Mouse (Mus musculus) embryonic fibroblast, embryonic 13.5 days (primary cell): Measurements from ENCODE around the gene Wdr5b. TPM values are rescaled to one million over a fixed set of nuclear protein-coding genes. Genes with fewer than 3 reads are reported as not detected.

Experiments used
- H3K27ac ChIP-seq: 2 replicates; pipeline ENCODE4 v1.5.1; 2012; ENCODE audit warnings: low read length, control low read depth, inconsistent platforms; ENCODE audit not compliant: insufficient read depth
- H3K4me1 ChIP-seq: 2 replicates; pipeline ENCODE4 v1.6.1; 2011; ENCODE audit warnings: low read length; ENCODE audit not compliant: control insufficient read depth, insufficient read depth
- H3K4me3 ChIP-seq: 2 replicates; pipeline ENCODE4 v1.5.1; 2011; ENCODE audit warnings: mild to moderate bottlenecking, control low read depth, low read length; ENCODE audit not compliant: insufficient read depth
- CTCF ChIP-seq: IDR thresholded peaks from 2 replicates; pipeline ENCODE4 v1.5.1; 2011; ENCODE audit warnings: mild to moderate bottlenecking, control low read depth, low read length, moderate library complexity, borderline replicate concordance; ENCODE audit not compliant: insufficient read depth
- POLR2A ChIP-seq: IDR thresholded peaks from 2 replicates; pipeline ENCODE4 v1.6.1; 2011; ENCODE audit warnings: low read depth, mild to moderate bottlenecking, control low read depth, low read length, moderate library complexity
- polyA plus RNA-seq: library from polyadenylated mRNA; stranded (reverse); fragments of >200 nt; gene quantifications from 2 replicates; pipeline ENCODE4 v1.2.4, GENCODE M21; 2011; ENCODE audit warnings: low read depth; ENCODE audit not compliant: missing spikeins, insufficient read length

Gene Wdr5b
- polyA plus RNA-seq, 1 experiment: 4.8 TPM

DNA sequence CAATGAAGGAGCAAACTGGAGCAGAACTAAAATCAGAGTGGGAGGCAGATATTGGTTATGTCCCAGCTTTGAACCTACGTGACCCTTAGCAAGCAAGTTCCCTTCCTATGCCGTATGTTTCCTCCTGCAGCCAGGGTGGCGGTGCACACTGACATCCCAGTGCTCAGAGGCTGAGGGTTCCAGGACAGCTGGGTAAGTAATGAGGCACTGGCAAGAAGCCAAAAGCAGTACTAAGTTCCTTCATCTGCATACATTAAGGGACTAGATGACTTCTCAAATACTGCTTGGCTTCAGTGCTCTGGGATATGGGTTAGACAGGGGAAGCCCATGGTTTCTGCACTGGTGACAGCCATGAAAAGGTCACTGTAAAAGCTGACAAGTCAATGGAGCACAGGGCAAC lies 27.4 kb downstream of the Wdr5b start:
- no peak for TF ChIP-seq CTCF
- TF ChIP-seq POLR2A: no peak
- H3K4me3 ChIP-seq: no peak overlapping the region
- H3K4me1 ChIP-seq: peaks cover 5% of the 10 kb centered on the region; the same call in 1 of the 2 replicates
- H3K27ac ChIP-seq: no peak overlapping the region

DNA sequence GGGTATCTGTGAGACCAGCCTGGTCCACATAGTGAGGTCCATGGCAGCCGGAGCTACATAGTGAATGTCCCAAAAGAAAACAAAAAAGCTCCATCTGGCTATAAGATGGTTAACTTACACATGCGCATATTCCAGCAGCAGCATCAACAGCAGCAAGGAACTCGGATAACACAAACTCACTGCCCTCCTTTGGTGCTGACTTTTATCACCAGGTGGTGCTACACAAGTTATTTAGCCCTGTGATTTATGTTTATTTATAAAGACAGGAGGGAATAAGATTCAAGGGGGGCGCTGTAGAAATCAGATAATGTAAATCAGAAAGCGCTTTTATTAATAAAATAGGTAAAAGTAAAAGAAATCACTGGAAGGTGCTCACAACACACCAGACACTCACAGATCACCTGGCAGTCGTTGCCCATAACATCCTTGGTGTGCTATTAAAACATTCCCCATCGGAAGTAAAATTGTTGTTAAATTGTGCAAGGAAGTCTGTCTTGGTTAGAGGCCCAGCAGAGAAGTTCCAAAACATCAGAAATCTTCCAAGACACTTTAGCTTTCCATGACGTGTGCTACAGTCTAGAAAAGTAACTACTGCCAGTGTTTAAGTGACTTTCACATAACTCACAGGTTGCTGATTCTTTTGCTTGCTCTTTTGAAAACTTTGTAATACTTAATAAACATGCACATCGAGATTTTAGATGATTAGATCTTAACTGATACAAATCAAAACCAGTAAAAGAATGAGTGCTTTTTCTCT lies 29.0 kb downstream of the Wdr5b start:
- Histone ChIP-seq H3K4me3 (peak overlapping the region; percentile 97), H3K27ac (no peak overlapping the region), H3K4me1 (peaks cover 5% of the 10 kb centered on the region; the same call in 1 of the 2 replicates)
- TF ChIP-seq CTCF (no peak), POLR2A (0 out of 2 replicates have a peak, but pooled peaks have one; percentile 5)

DNA sequence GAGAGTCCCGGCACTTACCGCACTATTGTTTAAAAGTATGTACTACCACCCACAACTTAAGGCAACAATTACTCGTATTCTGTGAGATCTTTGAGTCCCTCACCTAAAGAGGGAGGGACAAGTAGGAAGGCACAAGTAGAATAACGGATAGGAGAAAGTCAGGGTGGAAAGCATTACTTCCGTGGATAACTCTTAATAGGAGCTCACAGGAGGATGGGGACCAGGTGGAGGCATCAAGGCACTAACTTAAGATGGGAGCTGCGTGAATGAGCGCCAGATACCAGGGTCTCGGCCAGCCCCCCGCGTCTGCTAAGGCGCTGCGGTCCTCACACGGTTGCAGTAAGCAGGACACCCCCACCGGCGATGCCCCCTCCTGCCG lies 30.1 kb downstream of the Wdr5b start:
- no peak for TF ChIP-seq POLR2A
- TF ChIP-seq CTCF: no peak
- peaks cover 5% of the 10 kb centered on the region; the same call in 1 of the 2 replicates for H3K4me1 ChIP-seq
- peak overlapping the region; percentile 65 for H3K27ac ChIP-seq
- peak overlapping the region; percentile 97 for H3K4me3 ChIP-seq

DNA sequence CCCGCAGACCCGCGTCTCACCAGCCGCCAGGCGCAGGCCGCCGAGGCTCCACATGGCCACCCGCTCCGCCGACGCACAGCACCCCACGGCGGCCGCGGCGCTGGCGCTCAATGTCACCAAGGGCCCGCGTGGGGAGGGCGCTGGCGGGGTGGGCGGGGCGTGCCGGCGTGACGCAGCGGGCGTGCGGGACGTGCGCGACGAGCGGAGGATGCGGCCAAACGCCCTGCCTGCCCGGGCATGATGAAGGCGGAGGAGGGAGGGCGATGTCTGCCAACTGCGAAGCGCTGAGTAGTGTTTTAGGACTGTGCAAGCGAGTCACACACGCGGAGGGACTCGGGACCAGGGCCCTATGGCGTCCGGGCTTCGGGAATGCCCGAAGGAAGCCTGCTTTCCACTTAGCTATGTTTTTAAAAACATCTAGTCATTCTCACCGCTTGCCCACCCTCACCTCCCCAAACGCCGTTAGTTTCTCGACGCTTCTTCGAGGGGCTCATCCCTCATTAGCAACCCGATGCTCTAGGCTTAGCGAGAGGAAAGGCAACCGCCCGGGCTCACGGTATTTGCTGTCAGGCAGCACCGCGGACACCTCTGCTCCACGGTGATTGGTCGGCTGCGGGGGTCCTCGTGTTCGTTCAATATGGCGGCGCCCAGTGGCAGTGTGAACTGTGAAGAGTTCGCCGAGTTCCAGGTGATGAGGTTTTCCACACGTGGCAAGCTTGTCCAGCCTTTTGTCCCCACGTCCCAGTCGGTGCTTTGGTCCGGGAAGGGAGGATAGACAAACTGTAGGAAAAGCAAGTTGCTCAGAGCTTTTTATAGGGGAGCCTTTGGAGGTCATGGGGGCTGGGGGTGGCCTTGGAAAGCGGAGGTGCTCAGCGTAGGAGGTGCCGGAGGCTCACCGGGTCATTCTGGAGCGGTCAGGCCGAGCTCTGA lies 30.7 kb downstream of the Wdr5b start, which contains the start of the genes Fam162a and Ccdc58:
Gene Fam162a, minus strand, starts transcription at position 145 of the 930 bp plus-strand sequence.
Gene Ccdc58, plus strand, starts transcription at position 236 of the 930 bp plus-strand sequence.
- TF ChIP-seq POLR2A (peak; percentile 98), CTCF (no peak)
- peak within 1 kb of the TSS; percentile 100 for H3K27ac ChIP-seq
- H3K4me3 ChIP-seq: peak within 1 kb of the TSS; percentile 97
- H3K4me1 ChIP-seq: 0 out of 2 replicates have a peak, but pooled peaks cover 5% of the 10 kb centered on the region

DNA sequence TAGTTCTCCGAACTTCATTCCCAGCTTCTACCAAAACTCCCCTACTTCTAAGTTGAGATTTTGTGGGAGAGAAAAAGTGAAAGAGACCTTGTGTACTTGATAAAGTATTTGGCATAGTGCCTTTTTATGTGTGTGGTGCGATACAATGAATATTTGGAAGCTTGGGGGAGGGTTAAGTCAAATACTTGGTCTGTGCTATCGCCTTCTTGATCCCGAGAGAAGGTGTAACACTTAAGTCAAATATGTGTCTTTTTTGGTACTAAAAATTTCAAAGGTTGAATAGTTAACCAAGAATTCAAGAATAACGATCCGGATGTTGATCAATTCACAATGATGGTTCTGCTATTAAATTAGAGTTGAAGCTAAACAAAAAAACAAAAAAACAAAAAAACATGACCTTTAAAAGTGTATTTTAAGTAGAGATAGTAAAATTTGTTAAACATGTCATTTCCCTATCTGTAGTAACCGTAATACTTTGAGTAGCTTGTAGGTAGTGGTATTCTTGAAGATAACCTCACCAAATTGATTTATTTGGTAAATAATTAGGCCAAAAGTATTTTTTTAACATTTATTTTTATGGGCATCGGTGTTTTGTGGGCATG lies 31.5 kb downstream of the Wdr5b start:
- Histone ChIP-seq H3K27ac (peak overlapping the region; percentile 100), H3K4me3 (peak overlapping the region; percentile 82), H3K4me1 (0 out of 2 replicates have a peak, but pooled peaks cover 5% of the 10 kb centered on the region)
- TF ChIP-seq POLR2A (no peak), CTCF (no peak)

DNA sequence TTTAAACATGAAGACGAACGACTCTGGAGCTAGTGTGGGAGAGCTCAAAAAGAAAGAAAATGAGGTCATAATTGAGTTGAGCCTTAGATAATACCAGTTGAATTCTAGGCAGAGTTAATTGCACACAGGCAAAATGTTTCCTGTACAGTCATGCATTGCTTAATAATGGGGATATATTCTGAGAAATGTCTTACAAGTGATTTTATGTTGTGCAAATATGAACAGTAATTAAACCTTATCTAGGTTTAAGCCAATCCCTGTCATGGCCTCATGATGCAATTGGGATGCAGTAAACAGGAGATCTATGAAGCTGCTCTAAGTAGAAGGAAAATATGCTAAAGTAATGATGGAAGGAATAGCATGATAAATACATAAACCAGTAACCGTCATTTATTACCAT lies 33.8 kb downstream of the Wdr5b start:
- Histone ChIP-seq H3K4me1 (no peaks in the 10 kb centered on the region), H3K27ac (no peak overlapping the region), H3K4me3 (no peak overlapping the region)
- TF ChIP-seq POLR2A (no peak), CTCF (no peak)

DNA sequence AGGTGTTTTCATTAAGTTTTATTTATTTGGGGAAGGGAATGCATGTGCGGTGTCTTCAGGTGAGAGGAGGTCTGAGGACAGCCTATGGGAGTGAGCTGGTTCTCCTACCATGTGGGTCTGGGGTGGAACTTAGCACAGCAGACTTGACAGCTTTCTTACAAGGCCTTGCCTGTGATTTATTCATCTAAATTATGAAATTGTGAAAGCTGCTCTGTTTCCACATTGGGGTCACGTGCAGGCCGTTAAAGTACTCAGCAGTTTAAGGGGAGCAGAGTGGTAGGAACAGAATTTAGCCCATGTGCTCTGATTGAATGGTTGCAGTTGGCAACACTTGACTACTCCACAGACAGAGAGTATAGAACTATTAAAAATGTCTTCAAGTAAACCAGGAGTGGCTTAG lies 38.9 kb downstream of the Wdr5b start:
- Histone ChIP-seq H3K4me3 (no peak overlapping the region), H3K4me1 (no peaks in the 10 kb centered on the region), H3K27ac (no peak overlapping the region)
- TF ChIP-seq CTCF: no peak
- TF ChIP-seq POLR2A: no peak

DNA sequence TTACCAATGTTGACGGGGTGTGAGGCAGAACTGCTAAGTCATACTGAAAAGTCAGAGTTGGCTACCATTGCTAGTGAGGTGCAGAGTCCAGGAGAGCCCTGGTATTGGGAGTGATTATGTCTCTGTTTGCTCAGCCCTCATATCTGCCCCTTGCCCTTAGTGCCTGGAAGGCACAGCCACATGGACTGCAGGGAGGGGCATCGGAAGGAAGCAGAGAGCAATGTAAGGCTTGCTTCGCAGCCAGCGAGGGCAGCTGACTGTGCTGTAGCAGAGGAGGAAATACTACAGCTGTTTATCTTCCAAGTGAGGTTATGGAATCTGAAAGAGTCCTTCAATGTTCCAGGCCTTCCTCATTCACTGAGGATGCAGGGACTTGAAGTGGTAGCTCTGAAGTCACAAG lies 46.9 kb downstream of the Wdr5b start:
- no peak overlapping the region for H3K27ac ChIP-seq
- H3K4me3 ChIP-seq: no peak overlapping the region
- no peaks in the 10 kb centered on the region for H3K4me1 ChIP-seq
- TF ChIP-seq CTCF (no peak), POLR2A (no peak)

DNA sequence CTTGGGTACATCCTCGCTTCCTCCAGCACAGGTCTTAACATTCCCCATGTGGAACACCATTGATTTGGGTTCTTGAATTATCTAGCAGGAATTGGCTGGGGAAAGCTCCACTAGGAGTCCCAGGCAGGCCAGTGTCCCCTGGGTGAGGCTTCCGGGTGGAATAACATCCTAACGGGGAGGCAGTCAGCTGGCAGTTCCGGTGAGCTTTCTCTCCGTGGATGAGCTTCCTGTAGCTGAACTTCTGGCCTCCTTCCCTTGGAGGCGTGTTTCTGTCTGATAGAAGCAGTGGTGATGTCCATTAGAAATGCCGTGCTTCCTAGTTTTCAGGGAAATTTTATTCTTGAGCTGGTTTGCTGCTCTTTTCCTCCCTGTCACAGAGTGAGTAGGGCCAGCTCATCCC lies 48.1 kb downstream of the Wdr5b start:
- TF ChIP-seq POLR2A (no peak), CTCF (no peak)

DNA sequence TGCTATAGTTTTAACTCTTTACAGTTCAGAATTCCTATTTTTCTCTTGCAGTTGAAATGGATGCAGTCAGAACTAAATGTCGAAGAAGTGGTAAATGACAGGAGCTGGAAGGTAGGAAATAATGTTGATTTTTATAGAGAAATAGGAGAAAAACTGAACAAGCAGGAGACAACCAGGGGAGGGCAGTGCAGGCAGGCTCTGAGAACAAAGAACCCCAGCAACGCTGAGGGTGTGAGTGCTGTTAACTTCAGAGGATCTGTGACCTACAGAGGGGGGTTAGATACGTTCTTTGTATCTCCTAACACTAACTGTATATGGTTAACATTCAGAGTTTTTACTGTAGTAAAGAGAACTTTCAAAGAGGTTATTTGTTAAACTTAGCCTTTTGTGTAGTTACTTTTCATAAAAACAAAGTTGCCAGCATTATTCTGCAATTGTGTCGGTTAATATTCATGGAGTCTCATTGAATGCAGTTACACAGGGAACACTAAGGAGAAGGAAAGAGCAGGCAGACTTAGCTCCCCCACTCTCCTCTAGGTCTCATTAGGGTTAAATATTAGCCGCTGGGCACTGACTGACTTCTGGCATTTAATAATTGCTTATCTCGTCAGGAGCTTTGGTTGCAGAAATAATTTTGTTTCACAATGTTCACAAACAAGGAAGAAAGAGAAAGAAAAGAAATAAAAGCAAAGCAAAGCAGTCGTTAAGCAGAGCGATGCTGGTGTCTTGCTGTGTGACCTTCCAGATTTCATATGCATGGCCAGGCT lies 49.0 kb downstream of the Wdr5b start:
- Histone ChIP-seq H3K4me3 (no peak overlapping the region), H3K27ac (no peak overlapping the region), H3K4me1 (no peaks in the 10 kb centered on the region)
- TF ChIP-seq CTCF (no peak), POLR2A (no peak)

More for the DNA sequence above, 48.1 kb downstream of the Wdr5b start:
- Histone ChIP-seq H3K4me1 (no peaks in the 10 kb centered on the region), H3K27ac (no peak overlapping the region), H3K4me3 (no peak overlapping the region)
